Mouse (Mus musculus): ENCODE results near the gene Tbl2. TPM values are rescaled to one million over a fixed set of nuclear protein-coding genes. Genes with fewer than 3 reads are reported as not detected.

Tbl2 gene
- polyA plus RNA-seq, 2 experiments, result 23.2 to 29.8 TPM

DNA sequence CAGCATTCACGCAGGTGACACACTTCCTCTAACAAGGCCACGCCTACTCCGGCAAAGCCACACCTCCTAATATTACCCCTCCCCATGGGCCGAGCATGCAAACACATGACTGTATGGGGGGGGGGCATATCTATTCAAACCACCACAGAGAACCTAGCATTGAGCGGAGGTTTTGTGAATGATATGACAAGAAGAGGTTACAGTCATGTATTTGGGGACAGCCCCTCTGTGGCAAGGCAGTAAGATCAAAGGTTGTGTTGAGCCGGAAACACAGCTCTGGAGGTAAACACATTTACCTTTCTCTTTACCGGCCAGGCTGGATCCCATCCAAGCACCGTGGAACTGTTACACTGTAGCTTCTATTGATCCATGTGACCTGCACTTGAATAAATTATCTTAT, 34.2 kb upstream of the Tbl2 start:
- 88% methylated on average over 8 of the region's 8 CpGs for WGBS
- no peak overlapping the region for H3K4me3 ChIP-seq (replicated peaks; ENCODE audit: low read length)

DNA sequence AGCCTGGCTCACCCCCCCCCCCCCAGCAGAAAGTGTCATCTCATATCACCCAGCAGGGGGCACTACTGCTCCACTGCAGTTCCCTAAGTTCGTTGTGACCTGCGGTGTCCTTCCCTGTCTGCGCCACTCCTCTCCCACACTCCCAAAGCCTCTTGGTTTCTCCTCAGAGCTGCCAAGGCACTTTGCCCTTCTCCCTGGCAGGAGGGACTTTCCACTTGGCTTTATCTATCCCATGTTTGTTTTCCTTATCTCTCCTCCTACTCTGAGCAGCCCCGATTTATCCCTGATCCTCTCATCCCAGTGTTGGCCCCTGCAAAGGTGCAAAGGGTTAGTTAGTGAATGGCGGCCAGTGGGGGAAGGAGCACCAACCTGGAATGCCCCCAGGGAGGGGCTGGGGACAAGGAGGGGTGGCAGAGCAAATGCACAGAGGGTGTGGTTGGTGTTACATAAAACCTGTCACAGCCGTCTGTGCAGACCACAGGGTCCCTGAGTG, 30.8 kb upstream of the Tbl2 start:
- Histone ChIP-seq H3K4me3 (replicated peaks; ENCODE audit: low read length) (no peak overlapping the region), H3K4me2 (replicated peaks; ENCODE audit: low read depth, low read length, severe bottlenecking) (no peak overlapping the region), H3K9me3 (ENCODE audit: control insufficient read depth, low read length) (no peaks in the 10 kb centered on the region), H3K27me3 (ENCODE audit: control insufficient read depth, insufficient read depth, low read length) (no peaks in the 10 kb centered on the region; the same call in 1 of the 2 replicates), H3K9ac (ENCODE audit: low read depth, low read length, severe bottlenecking) (no peak overlapping the region), H3K36me3 (ENCODE audit: control insufficient read depth, insufficient read depth, low read length) (no peaks in the 10 kb centered on the region), H3K27ac (replicated peaks; ENCODE audit: low read depth, low read length) (no peak overlapping the region), H3K4me1 (ENCODE audit: control insufficient read depth, insufficient read depth, low read length) (no peaks in the 10 kb centered on the region)
- WGBS, result 19% methylated on average over 5 of the region's 6 CpGs
- peak; percentile 71 for DNase-seq (ENCODE audit: low spot score)
- ATAC-seq (ENCODE audit: low FRiP score, low read depth), result no peak
- TF ChIP-seq POLR2A (IDR thresholded peaks at IDR 0.05; ENCODE audit: borderline replicate concordance, extremely low read depth, insufficient read depth, insufficient read length), result no peak

More for the DNA sequence above, 34.2 kb upstream of the Tbl2 start:
- no peak overlapping the region for H3K9ac ChIP-seq (ENCODE audit: low read depth, low read length, severe bottlenecking)
- H3K4me2 ChIP-seq (replicated peaks; ENCODE audit: low read depth, low read length, severe bottlenecking), result no peak overlapping the region
- H3K27ac ChIP-seq (replicated peaks; ENCODE audit: low read depth, low read length), result no peak overlapping the region
- no peaks in the 10 kb centered on the region for H3K9me3 ChIP-seq (ENCODE audit: control insufficient read depth, low read length)
- H3K4me1 ChIP-seq (ENCODE audit: control insufficient read depth, insufficient read depth, low read length), result no peaks in the 10 kb centered on the region
- ATAC-seq (ENCODE audit: low FRiP score, low read depth) (no peak), DNase-seq (ENCODE audit: low spot score) (no peak)
- no peaks in the 10 kb centered on the region for H3K36me3 ChIP-seq (ENCODE audit: control insufficient read depth, insufficient read depth, low read length)
- no peak for TF ChIP-seq POLR2A (IDR thresholded peaks at IDR 0.05; ENCODE audit: borderline replicate concordance, extremely low read depth, insufficient read depth, insufficient read length)
- no peaks in the 10 kb centered on the region for H3K27me3 ChIP-seq (ENCODE audit: control insufficient read depth, insufficient read depth, low read length)

DNA sequence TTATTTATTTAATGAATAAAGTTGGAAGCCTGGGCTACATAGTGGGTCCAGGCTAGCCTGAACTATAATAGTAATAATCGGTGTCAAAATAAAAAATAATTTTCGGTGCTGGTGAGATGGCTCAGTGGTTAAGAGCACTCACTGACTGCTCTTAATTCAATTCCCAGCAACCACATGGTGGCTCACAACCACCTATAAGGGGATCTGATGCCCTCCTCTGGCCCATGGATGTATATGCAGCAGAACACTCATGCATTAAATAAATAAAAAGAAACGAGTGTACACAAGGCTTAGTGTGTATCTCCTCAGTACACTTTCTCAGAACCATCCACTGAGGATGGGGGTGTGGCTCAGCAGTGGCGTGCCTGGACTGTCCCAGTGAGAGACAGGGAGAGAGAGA, 28.7 kb upstream of the Tbl2 start:
- WGBS, result 65% methylated on average over 4 of the region's 4 CpGs
- ATAC-seq (ENCODE audit: low FRiP score, low read depth), result no peak
- no peak for DNase-seq (ENCODE audit: low spot score)
- H3K4me3 ChIP-seq (replicated peaks; ENCODE audit: low read length), result no peak overlapping the region
- no peak overlapping the region for H3K9ac ChIP-seq (ENCODE audit: low read depth, low read length, severe bottlenecking)
- no peaks in the 10 kb centered on the region for H3K36me3 ChIP-seq (ENCODE audit: control insufficient read depth, insufficient read depth, low read length)
- H3K27me3 ChIP-seq (ENCODE audit: control insufficient read depth, insufficient read depth, low read length), result no peaks in the 10 kb centered on the region; the same call in 1 of the 2 replicates
- no peaks in the 10 kb centered on the region for H3K4me1 ChIP-seq (ENCODE audit: control insufficient read depth, insufficient read depth, low read length)
- H3K4me2 ChIP-seq (replicated peaks; ENCODE audit: low read depth, low read length, severe bottlenecking), result no peak overlapping the region
- H3K27ac ChIP-seq (replicated peaks; ENCODE audit: low read depth, low read length), result no peak overlapping the region
- no peaks in the 10 kb centered on the region for H3K9me3 ChIP-seq (ENCODE audit: control insufficient read depth, low read length)
- TF ChIP-seq POLR2A (IDR thresholded peaks at IDR 0.05; ENCODE audit: borderline replicate concordance, extremely low read depth, insufficient read depth, insufficient read length), result no peak

GRCm38 (mm10) chr5:135126121-135126520, 23.3 kb upstream of the Tbl2 start:
- DNase-seq (ENCODE audit: low spot score) (no peak), ATAC-seq (ENCODE audit: low FRiP score, low read depth) (no peak)
- 54% methylated on average over 6 of the region's 6 CpGs for WGBS
- no peak overlapping the region for H3K27ac ChIP-seq (replicated peaks; ENCODE audit: low read depth, low read length)
- no peak overlapping the region for H3K4me3 ChIP-seq (replicated peaks; ENCODE audit: low read length)
- H3K27me3 ChIP-seq (ENCODE audit: control insufficient read depth, insufficient read depth, low read length), result no peaks in the 10 kb centered on the region; the same call in 1 of the 2 replicates
- no peaks in the 10 kb centered on the region for H3K4me1 ChIP-seq (ENCODE audit: control insufficient read depth, insufficient read depth, low read length)
- no peak overlapping the region for H3K9ac ChIP-seq (ENCODE audit: low read depth, low read length, severe bottlenecking)
- no peak for TF ChIP-seq POLR2A (IDR thresholded peaks at IDR 0.05; ENCODE audit: borderline replicate concordance, extremely low read depth, insufficient read depth, insufficient read length)
- no peak overlapping the region for H3K4me2 ChIP-seq (replicated peaks; ENCODE audit: low read depth, low read length, severe bottlenecking)
- no peaks in the 10 kb centered on the region for H3K9me3 ChIP-seq (ENCODE audit: control insufficient read depth, low read length)
- no peaks in the 10 kb centered on the region for H3K36me3 ChIP-seq (ENCODE audit: control insufficient read depth, insufficient read depth, low read length)

- no peak overlapping the region for H3K4me2 ChIP-seq (replicated peaks; ENCODE audit: low read depth, low read length, severe bottlenecking)
- no peak overlapping the region for H3K9ac ChIP-seq (ENCODE audit: low read depth, low read length, severe bottlenecking)
- H3K9me3 ChIP-seq (ENCODE audit: control insufficient read depth, low read length), result no peaks in the 10 kb centered on the region
- H3K4me3 ChIP-seq (replicated peaks; ENCODE audit: low read length), result no peak overlapping the region
- DNase-seq (ENCODE audit: low spot score) (no peak), ATAC-seq (ENCODE audit: low FRiP score, low read depth) (no peak)
- no peak overlapping the region for H3K27ac ChIP-seq (replicated peaks; ENCODE audit: low read depth, low read length)
- H3K4me1 ChIP-seq (ENCODE audit: control insufficient read depth, insufficient read depth, low read length), result no peaks in the 10 kb centered on the region
- peaks cover 9% of the 10 kb centered on the region for H3K27me3 ChIP-seq (ENCODE audit: control insufficient read depth, insufficient read depth, low read length)
- 80% methylated on average over 6 of the region's 6 CpGs for WGBS
- TF ChIP-seq POLR2A (IDR thresholded peaks at IDR 0.05; ENCODE audit: borderline replicate concordance, extremely low read depth, insufficient read depth, insufficient read length), result no peak
- no peaks in the 10 kb centered on the region for H3K36me3 ChIP-seq (ENCODE audit: control insufficient read depth, insufficient read depth, low read length)
Measured at GRCm38 (mm10) chr5:135127669-135128068, 21.8 kb upstream of the Tbl2 start.

GRCm38 (mm10) chr5:135129747-135130146, 19.7 kb upstream of the Tbl2 start:
- no peak for TF ChIP-seq POLR2A (IDR thresholded peaks at IDR 0.05; ENCODE audit: borderline replicate concordance, extremely low read depth, insufficient read depth, insufficient read length)
- H3K9me3 ChIP-seq (ENCODE audit: control insufficient read depth, low read length), result no peaks in the 10 kb centered on the region
- ATAC-seq (ENCODE audit: low FRiP score, low read depth) (no peak), DNase-seq (ENCODE audit: low spot score) (no peak)
- H3K4me3 ChIP-seq (replicated peaks; ENCODE audit: low read length), result no peak overlapping the region
- 84% methylated on average over 4 of the region's 4 CpGs for WGBS
- no peak overlapping the region for H3K27ac ChIP-seq (replicated peaks; ENCODE audit: low read depth, low read length)
- peaks cover 7% of the 10 kb centered on the region; the same call in 1 of the 2 replicates for H3K4me1 ChIP-seq (ENCODE audit: control insufficient read depth, insufficient read depth, low read length)
- peaks cover 30% of the 10 kb centered on the region for H3K27me3 ChIP-seq (ENCODE audit: control insufficient read depth, insufficient read depth, low read length)
- H3K4me2 ChIP-seq (replicated peaks; ENCODE audit: low read depth, low read length, severe bottlenecking), result no peak overlapping the region
- H3K9ac ChIP-seq (ENCODE audit: low read depth, low read length, severe bottlenecking), result no peak overlapping the region
- no peaks in the 10 kb centered on the region for H3K36me3 ChIP-seq (ENCODE audit: control insufficient read depth, insufficient read depth, low read length)

Measured in limb, embryonic 14.5 days (tissue).